Mouse (Mus musculus): Measurements from ENCODE around the gene Gm4498.
"Not testable (repeated sequence)": the region's sequence is repeated elsewhere in the genome, so short reads cannot be mapped to it uniquely, and the experiment has no call there.

DNA sequence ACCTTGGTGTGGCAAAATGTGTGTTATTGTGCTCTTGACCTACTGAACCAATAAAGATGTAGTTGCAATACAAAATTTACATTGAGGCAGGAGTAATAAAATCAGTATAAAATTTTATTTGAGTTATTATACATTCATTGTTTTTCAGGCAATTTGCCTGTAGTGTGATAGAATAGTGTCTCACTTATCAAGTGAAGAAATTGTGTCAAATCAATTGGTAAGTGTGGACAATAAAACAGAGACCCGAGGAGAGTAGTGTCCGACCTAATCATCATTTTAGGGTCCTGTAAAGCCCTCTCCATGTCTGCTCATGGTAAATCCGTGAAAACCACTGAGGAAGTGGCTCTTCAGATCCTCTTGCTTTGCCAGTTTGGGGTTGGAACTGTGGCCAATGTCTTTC lies 40.2 kb downstream of the Gm4498 start, which contains the start of gene Vmn1r95:
- not testable (repeated sequence) for TF ChIP-seq CTCF (IDR thresholded peaks at IDR 0.05; ENCODE audit: borderline replicate concordance, insufficient read depth, low read depth, low read length); POLR2A (IDR thresholded peaks at IDR 0.05; ENCODE audit: borderline replicate concordance, insufficient read depth, low read length)
